27 mouse cellular contexts compared by ENCODE assay signal in the genomic region with DNA sequence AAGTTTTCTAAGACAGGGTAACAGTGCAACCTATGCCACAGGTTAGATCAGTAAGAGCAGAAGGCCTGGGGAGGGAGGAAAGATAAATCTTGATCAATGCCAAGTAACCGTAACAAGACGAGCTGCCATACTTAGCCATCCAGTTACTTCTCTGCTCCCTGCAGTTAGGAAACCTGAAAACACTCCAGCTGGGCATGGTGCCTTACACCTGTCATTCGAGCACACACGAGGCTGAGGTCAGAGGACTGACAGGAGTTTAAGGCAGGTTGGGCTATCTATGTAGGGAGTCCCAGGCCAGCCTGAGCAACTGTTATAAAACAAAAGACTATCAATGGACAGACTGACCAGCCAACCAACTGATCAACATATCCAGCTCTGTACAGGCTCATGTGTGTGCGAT. TPM values are rescaled to one million over a fixed set of nuclear protein-coding genes. Genes with fewer than 3 reads are reported as not detected.
DNase-seq lines count a peak whose midpoint lies in the region; ATAC-seq and TF ChIP-seq lines count a peak whose summit lies in the region.
"Had no signal": no experiment of that assay in that cellular context is flagged by ENCODE, and none has a peak within 500 bp of the region (broad histone marks: within the 10 kb centered on the region; RNA-seq: fewer than 3 reads in every experiment).

No protein-coding gene starts in this region.

- H3K9me3 ChIP-seq in liver, postnatal 0 days (ENCODE audit: low read length) = no peaks in the 10 kb centered on the region
- H3K9me3 ChIP-seq: embryonic facial prominence, embryonic 10.5 days; embryonic facial prominence, embryonic 13.5 days; forebrain, embryonic 12.5 days; forebrain, embryonic 15.5 days; G1E; hindbrain, embryonic 12.5 days; hindbrain, embryonic 15.5 days had no signal

- TF ChIP-seq CTCF in liver, adult 2 months (IDR thresholded peaks at IDR 0.05; ENCODE audit: low read depth, low read length) = no peak
- TF ChIP-seq CTCF in liver, postnatal 0 days (IDR thresholded peaks at IDR 0.05; ENCODE audit: low read depth) = no peak

- no peak for TF ChIP-seq EP300 in liver, postnatal 0 days (IDR thresholded peaks at IDR 0.05; ENCODE audit: low read depth)

- no peak for TF ChIP-seq POLR2A in liver, adult 2 months (IDR thresholded peaks at IDR 0.05; ENCODE audit: extremely low read depth, insufficient read depth, low read length)

- DNase-seq in liver, adult 2 months (ENCODE audit: extremely low read depth, low read depth, low spot score) = peak; percentile 62
- DNase-seq in liver, postnatal 0 days = no peak
- DNase-seq in gastrocnemius, postnatal 14 days = peak; percentile 25
- DNase-seq in skeletal muscle tissue, adult 2 months (ENCODE audit: low read depth, low spot score) = peak; percentile 81
- DNase-seq in adrenal gland, postnatal 14 days = no peak
- DNase-seq in urinary bladder, postnatal 25 days (ENCODE audit: low spot score) = no peak
- DNase-seq: adrenal gland, postnatal 10 days; B cell, adult 2 months; cerebellum, adult 11 months; cerebellum, adult 2 months; cerebellum, adult 9-11 months; cerebellum, postnatal 25 days; embryo, embryonic 11 days had no signal

- H3K27me3 ChIP-seq in liver, adult 2 months (ENCODE audit: control insufficient read depth, insufficient read depth, low read length) = no peaks in the 10 kb centered on the region
- H3K27me3 ChIP-seq in liver, postnatal 0 days (ENCODE audit: insufficient read depth, low read length) = no peaks in the 10 kb centered on the region
- H3K27me3 ChIP-seq: CH12.LX; embryonic facial prominence, embryonic 13.5 days; forebrain, embryonic 12.5 days; forebrain, embryonic 15.5 days; hindbrain, embryonic 12.5 days; hindbrain, embryonic 15.5 days; Patski had no signal

- no peak for ATAC-seq in liver, postnatal 0 days
- ATAC-seq: forebrain, embryonic 15.5 days; intestine, postnatal 0 days; Patski had no signal

- H3K4me3 ChIP-seq in liver, adult 2 months (ENCODE audit: insufficient read depth, low read depth, low read length) = no peak overlapping the region
- H3K4me3 ChIP-seq in liver, postnatal 0 days (ENCODE audit: low read depth, low read length) = no peak overlapping the region
- H3K4me3 ChIP-seq: embryonic facial prominence, embryonic 10.5 days; embryonic facial prominence, embryonic 13.5 days; erythroblast, embryonic 14.5 days; forebrain, embryonic 12.5 days; forebrain, embryonic 15.5 days; hindbrain, embryonic 12.5 days; hindbrain, embryonic 15.5 days had no signal

- no peak overlapping the region for H3K9ac ChIP-seq in liver, adult 2 months (ENCODE audit: low read depth, low read length)
- no peak overlapping the region for H3K9ac ChIP-seq in liver, postnatal 0 days (replicated peaks)
- H3K9ac ChIP-seq: embryonic facial prominence, embryonic 13.5 days; forebrain, embryonic 12.5 days; forebrain, embryonic 15.5 days; hindbrain, embryonic 12.5 days; hindbrain, embryonic 15.5 days had no signal

- peaks cover 28% of the 10 kb centered on the region for H3K36me3 ChIP-seq in liver, adult 2 months (ENCODE audit: control insufficient read depth, insufficient read depth, low read length)
- peaks cover 64% of the 10 kb centered on the region for H3K36me3 ChIP-seq in liver, postnatal 0 days (replicated peaks; ENCODE audit: insufficient read depth, low read length)

- peaks cover 31% of the 10 kb centered on the region for H3K4me1 ChIP-seq in liver, adult 2 months (ENCODE audit: control insufficient read depth, insufficient read depth, low read length)
- H3K4me1 ChIP-seq in liver, postnatal 0 days (ENCODE audit: insufficient read depth) = no peaks in the 10 kb centered on the region
- H3K4me1 ChIP-seq: embryonic facial prominence, embryonic 10.5 days; embryonic facial prominence, embryonic 13.5 days; forebrain, embryonic 12.5 days; forebrain, embryonic 15.5 days; hindbrain, embryonic 12.5 days; hindbrain, embryonic 15.5 days had no signal

- peak overlapping the region; percentile 80 for H3K27ac ChIP-seq in liver, adult 2 months (replicated peaks; ENCODE audit: insufficient read depth, low read depth, low read length)
- no peak overlapping the region for H3K27ac ChIP-seq in liver, postnatal 0 days (ENCODE audit: low read depth)
- H3K27ac ChIP-seq: embryonic facial prominence, embryonic 10.5 days; embryonic facial prominence, embryonic 13.5 days; forebrain, embryonic 12.5 days; forebrain, embryonic 15.5 days; hindbrain, embryonic 12.5 days; hindbrain, embryonic 15.5 days had no signal

- no peak overlapping the region for H3K4me2 ChIP-seq in liver, postnatal 0 days (ENCODE audit: low read depth, low read length)
- H3K4me2 ChIP-seq: embryonic facial prominence, embryonic 13.5 days; forebrain, embryonic 12.5 days; forebrain, embryonic 15.5 days; heart, embryonic 11.5 days; hindbrain, embryonic 12.5 days; hindbrain, embryonic 15.5 days had no signal

- 48% methylated on average over 5 of the region's 5 CpGs for WGBS in liver, adult 2 months
- WGBS in liver, postnatal 0 days (ENCODE audit: insufficient replicate concordance) = 82% methylated on average over 5 of the region's 5 CpGs

- intact Hi-C loops in gastrocnemius, postnatal 14 days (cut with DNase I; ENCODE audit: low total_unique reads) = no loop called here

- H3K79me2 ChIP-seq in liver, adult 2 months (ENCODE audit: control insufficient read depth, insufficient read depth, low read length) = no peaks in the 10 kb centered on the region

RNA-seq across cellular contexts. Expression of gene Ackr4, which starts 39.2 kb away (rescaled TPM):
- total RNA-seq in liver, adult 2 months (2014; rRNA removed) = 1.7 and 2.4 TPM in 2 replicates
- 0.50 and 0.54 TPM in 2 replicates for polyA plus RNA-seq in liver, adult 2 months (2012; rRNA removed)
- polyA plus RNA-seq in liver, postnatal 0 days (2015; fragmentation: Nextera tagmentation; extraction: Ambion mirVana) = 0.89 and 0.97 TPM in 2 replicates
- total RNA-seq in gastrocnemius, postnatal 14 days (2021) = 1 to 10 TPM; 1.9 to 2.7 TPM
- 0.33 and 1.6 TPM in 2 replicates for total RNA-seq in adrenal gland, postnatal 14 days (2021)
- total RNA-seq: adrenal gland, adult 18-20 months; hematopoietic stem cell, adult 5-6 weeks had no signal
- polyA plus RNA-seq: erythroblast, embryonic 14.5 days; G1E had no signal

Comparison
In these comparisons a context has a peak if more than half of its experiments do, and no peak if none do; other contexts are left out.
1. DNase-seq: peak in liver, adult 2 months (single experiment), gastrocnemius, postnatal 14 days (single experiment) and skeletal muscle tissue, adult 2 months (single experiment); none in liver, postnatal 0 days (single experiment), adrenal gland, postnatal 14 days (single experiment) and urinary bladder, postnatal 25 days (single experiment).